Mouse (Mus musculus) kidney, adult 2 months (tissue): Measurements from ENCODE around the gene Col20a1.

Experiments used
- CTCF ChIP-seq: fragments of 200-500 bp; conservative IDR thresholded peaks from 2 replicates; pipeline ENCODE4 v1.5.1; 2011; ENCODE audit warnings: low read depth, mild to moderate bottlenecking, control low read depth, low read length, moderate library complexity, mixed read lengths; ENCODE audit not compliant: insufficient read depth, insufficient read length
- POLR2A ChIP-seq: fragments of 200-500 bp; IDR thresholded peaks from one replicate; pipeline ENCODE4 v1.6.1; 2011; ENCODE audit warnings: low read depth, low read length, control low read depth

GRCm38 (mm10) chr2:180949947-180950346 is 36.4 kb upstream of the Col20a1 start:
- TF ChIP-seq POLR2A (no peak), CTCF (no peak)
